Mouse (Mus musculus) C2C12 (cell line): ENCODE measurements at regions not wholly inside any gene's neighbourhood (a gene's known extent, or its start where the extent isn't known, plus 50 kb on each side); places are given as distances from the start of the nearest gene placed in this dataset.

Experiments used
- CEBPB ChIP-seq: IDR thresholded peaks from one replicate; pipeline ENCODE4 v1.6.1; 2011; ENCODE audit warnings: low read depth, mild to moderate bottlenecking, control low read depth, moderate library complexity
- CTCF ChIP-seq: IDR thresholded peaks from one replicate; pipeline ENCODE4 v1.5.1; 2011; ENCODE audit not compliant: control insufficient read depth, insufficient read depth, insufficient read length
- FOSL1 ChIP-seq: IDR thresholded peaks from one replicate; pipeline ENCODE4 v1.8.0; 2011; ENCODE audit warnings: mild to moderate bottlenecking, low read length; ENCODE audit not compliant: poor library complexity, insufficient read depth, severe bottlenecking
- MAX ChIP-seq: IDR thresholded peaks from one replicate; pipeline ENCODE4 v1.6.1; 2011; ENCODE audit warnings: mild to moderate bottlenecking, control low read depth
- MYOD1 ChIP-seq: IDR thresholded peaks from one replicate; pipeline ENCODE4 v1.6.1; 2011; ENCODE audit warnings: low read depth; ENCODE audit not compliant: control insufficient read depth, insufficient read length
- MYOG ChIP-seq: IDR thresholded peaks from one replicate; pipeline ENCODE4 v1.6.1; 2011; ENCODE audit not compliant: control insufficient read depth, insufficient read length; ENCODE audit errors: extremely low read depth
- USF1 ChIP-seq: IDR thresholded peaks from one replicate; pipeline ENCODE4 v1.6.1; 2011; ENCODE audit warnings: low read depth, mild to moderate bottlenecking, control low read depth, moderate library complexity

- TF ChIP-seq CTCF = no peak
- TF ChIP-seq MYOG = no peak
- TF ChIP-seq MAX = no peak
- TF ChIP-seq USF1 = no peak
- no peak for TF ChIP-seq FOSL1
- TF ChIP-seq CEBPB = no peak
- no peak for TF ChIP-seq MYOD1
Observed at GRCm38 (mm10) chr15:61294616-61295015, 371.8 kb upstream of the A1bg start.
